Mouse (Mus musculus): Measurements from ENCODE around the gene Cyp8b1. TPM values are rescaled to one million over a fixed set of nuclear protein-coding genes. Genes with fewer than 3 reads are reported as not detected.

Gene Cyp8b1
- polyA plus RNA-seq, 1 experiment, result not detected

- TF ChIP-seq CTCF (IDR thresholded peaks at IDR 0.05; ENCODE audit: borderline replicate concordance, extremely low read depth, insufficient read depth, insufficient read length) (no peak), POLR2A (IDR thresholded peaks at IDR 0.05; ENCODE audit: borderline replicate concordance, extremely low read depth, insufficient read depth, insufficient read length, poor library complexity, severe bottlenecking) (no peak)
- DNase-seq (ENCODE audit: low read depth), result no peak
Observed at GRCm38 (mm10) chr9:121903476-121904305, 12.4 kb downstream of the Cyp8b1 start.

- no peak for DNase-seq (ENCODE audit: low read depth)
- TF ChIP-seq POLR2A (IDR thresholded peaks at IDR 0.05; ENCODE audit: borderline replicate concordance, extremely low read depth, insufficient read depth, insufficient read length, poor library complexity, severe bottlenecking), result no peak
- no peak for TF ChIP-seq CTCF (IDR thresholded peaks at IDR 0.05; ENCODE audit: borderline replicate concordance, extremely low read depth, insufficient read depth, insufficient read length)
Observed at GRCm38 (mm10) chr9:121901710-121902700, 14.1 kb downstream of the Cyp8b1 start.

DNA sequence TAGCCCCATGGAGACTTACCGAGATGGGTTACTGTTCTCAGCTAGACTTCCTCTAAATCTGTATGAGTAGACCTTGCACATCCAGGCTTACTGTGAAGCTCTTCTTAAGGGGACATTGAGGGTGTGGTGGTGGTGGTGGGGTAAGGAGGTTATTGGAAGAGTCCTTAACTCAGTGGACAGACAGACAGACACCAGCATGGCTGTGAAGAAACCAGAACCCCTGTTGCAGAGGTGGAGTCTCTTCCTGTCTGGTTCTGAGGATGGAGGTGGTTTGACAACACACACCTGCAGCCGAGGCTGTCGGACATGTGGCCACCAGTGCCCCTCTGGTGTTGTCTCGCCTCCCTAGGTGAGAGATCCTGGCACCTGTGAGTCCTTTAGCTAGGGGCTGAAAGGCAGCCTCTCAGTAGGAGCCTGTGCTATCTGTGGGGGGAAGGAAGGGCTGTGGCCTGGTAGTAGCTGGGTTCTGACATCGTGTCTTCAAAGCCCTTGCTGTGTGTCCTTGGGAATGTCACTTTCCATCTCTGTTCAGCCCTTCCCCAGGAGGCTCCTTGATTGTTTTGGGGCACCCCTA, 15.7 kb downstream of the Cyp8b1 start:
- TF ChIP-seq POLR2A (IDR thresholded peaks at IDR 0.05; ENCODE audit: borderline replicate concordance, extremely low read depth, insufficient read depth, insufficient read length, poor library complexity, severe bottlenecking) (no peak), CTCF (IDR thresholded peaks at IDR 0.05; ENCODE audit: borderline replicate concordance, extremely low read depth, insufficient read depth, insufficient read length) (no peak)
- DNase-seq (ENCODE audit: low read depth), result no peak

GRCm38 (mm10) chr9:121899306-121899705, 16.8 kb downstream of the Cyp8b1 start:
- DNase-seq (ENCODE audit: low read depth), result no peak
- TF ChIP-seq CTCF (IDR thresholded peaks at IDR 0.05; ENCODE audit: borderline replicate concordance, extremely low read depth, insufficient read depth, insufficient read length) (no peak), POLR2A (IDR thresholded peaks at IDR 0.05; ENCODE audit: borderline replicate concordance, extremely low read depth, insufficient read depth, insufficient read length, poor library complexity, severe bottlenecking) (no peak)

- no peak for TF ChIP-seq POLR2A (IDR thresholded peaks at IDR 0.05; ENCODE audit: borderline replicate concordance, extremely low read depth, insufficient read depth, insufficient read length, poor library complexity, severe bottlenecking)
- TF ChIP-seq CTCF (IDR thresholded peaks at IDR 0.05; ENCODE audit: borderline replicate concordance, extremely low read depth, insufficient read depth, insufficient read length), result no peak
- no peak for DNase-seq (ENCODE audit: low read depth)
Observed at GRCm38 (mm10) chr9:121898245-121898644, 17.9 kb downstream of the Cyp8b1 start, which contains the start of gene Ackr2. Gene Ackr2, plus strand, starts transcription at chr9:121898355.

- TF ChIP-seq CTCF (IDR thresholded peaks at IDR 0.05; ENCODE audit: borderline replicate concordance, extremely low read depth, insufficient read depth, insufficient read length), result no peak
- no peak for TF ChIP-seq POLR2A (IDR thresholded peaks at IDR 0.05; ENCODE audit: borderline replicate concordance, extremely low read depth, insufficient read depth, insufficient read length, poor library complexity, severe bottlenecking)
Observed at GRCm38 (mm10) chr9:121896820-121897219, 19.3 kb downstream of the Cyp8b1 start.

GRCm38 (mm10) chr9:121895392-121895993, 20.6 kb downstream of the Cyp8b1 start:
- DNase-seq (ENCODE audit: low read depth), result no peak
- TF ChIP-seq POLR2A (IDR thresholded peaks at IDR 0.05; ENCODE audit: borderline replicate concordance, extremely low read depth, insufficient read depth, insufficient read length, poor library complexity, severe bottlenecking) (no peak), CTCF (IDR thresholded peaks at IDR 0.05; ENCODE audit: borderline replicate concordance, extremely low read depth, insufficient read depth, insufficient read length) (no peak)

More at GRCm38 (mm10) chr9:121896820-121897219, 19.3 kb downstream of the Cyp8b1 start:
- no peak for DNase-seq (ENCODE audit: low read depth)

- no peak for DNase-seq (ENCODE audit: low read depth)
- no peak for TF ChIP-seq CTCF (IDR thresholded peaks at IDR 0.05; ENCODE audit: borderline replicate concordance, extremely low read depth, insufficient read depth, insufficient read length)
- TF ChIP-seq POLR2A (IDR thresholded peaks at IDR 0.05; ENCODE audit: borderline replicate concordance, extremely low read depth, insufficient read depth, insufficient read length, poor library complexity, severe bottlenecking), result no peak
Observed at GRCm38 (mm10) chr9:121894447-121894846, 21.7 kb downstream of the Cyp8b1 start.

- DNase-seq (ENCODE audit: low read depth), result no peak
- TF ChIP-seq POLR2A (IDR thresholded peaks at IDR 0.05; ENCODE audit: borderline replicate concordance, extremely low read depth, insufficient read depth, insufficient read length, poor library complexity, severe bottlenecking) (no peak), CTCF (IDR thresholded peaks at IDR 0.05; ENCODE audit: borderline replicate concordance, extremely low read depth, insufficient read depth, insufficient read length) (no peak)
Observed at GRCm38 (mm10) chr9:121892057-121892687, 23.9 kb downstream of the Cyp8b1 start.

DNA sequence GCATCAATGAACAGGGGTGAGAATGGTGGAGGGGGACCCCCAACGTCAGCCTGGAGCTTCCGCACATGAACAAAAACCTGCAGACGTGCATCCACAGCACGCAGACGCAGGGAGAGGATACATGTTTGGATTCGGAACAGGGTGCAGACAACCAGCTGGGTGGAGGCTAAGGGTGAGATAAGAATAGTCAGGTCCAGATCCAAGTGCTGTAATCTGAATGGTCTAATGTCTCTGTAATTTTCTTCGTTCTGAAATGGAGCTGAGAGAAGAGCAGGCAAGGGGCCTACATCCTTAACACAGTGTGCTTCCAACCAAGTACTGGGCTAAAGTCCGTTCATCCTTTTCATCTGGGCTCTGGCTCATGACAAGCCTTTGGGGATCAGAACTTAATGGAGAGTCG, 24.8 kb downstream of the Cyp8b1 start:
- no peak for TF ChIP-seq POLR2A (IDR thresholded peaks at IDR 0.05; ENCODE audit: borderline replicate concordance, extremely low read depth, insufficient read depth, insufficient read length, poor library complexity, severe bottlenecking)
- no peak for TF ChIP-seq CTCF (IDR thresholded peaks at IDR 0.05; ENCODE audit: borderline replicate concordance, extremely low read depth, insufficient read depth, insufficient read length)
- no peak for DNase-seq (ENCODE audit: low read depth)

Data from brain, embryonic 14.5 days (tissue).